Mouse (Mus musculus) embryonic facial prominence, embryonic 12.5 days (tissue): ENCODE measurements around the gene Mpig6b. TPM values are rescaled to one million over a fixed set of nuclear protein-coding genes. Genes with fewer than 3 reads are reported as not detected.

ENCODE experiments used
- ATAC-seq: fragments of 200-750 bp; cut with Nextera tagmentation; 2 replicates; pipeline ENCODE4 v1.8.0; 2017; ENCODE audit not compliant: insufficient number of reproducible peaks, insufficient read depth, low FRiP score, low TSS enrichment
- H3K27ac ChIP-seq: fragments of 300-500 bp; sonication (generic); 2 replicates; pipeline ENCODE4 v1.5.1; 2016; ENCODE audit warnings: mild to moderate bottlenecking
- H3K27me3 ChIP-seq: fragments of 300-500 bp; sonication (generic); 2 replicates; pipeline ENCODE4 v1.6.1; 2016; ENCODE audit warnings: mild to moderate bottlenecking, moderate library complexity
- H3K36me3 ChIP-seq: fragments of 300-500 bp; sonication (generic); 2 replicates; pipeline ENCODE4 v1.6.1; 2016; ENCODE audit warnings: mild to moderate bottlenecking
- H3K4me1 ChIP-seq: fragments of 300-500 bp; sonication (generic); 2 replicates; pipeline ENCODE4 v1.6.1; 2016
- H3K4me2 ChIP-seq: fragments of 300-500 bp; sonication (generic); replicated peaks from 2 replicates; pipeline ENCODE4 v1.6.1; 2016; ENCODE audit warnings: mild to moderate bottlenecking, moderate library complexity
- H3K4me3 ChIP-seq: fragments of 300-500 bp; sonication (generic); 2 replicates; pipeline ENCODE4 v1.5.1; 2016; ENCODE audit warnings: mild to moderate bottlenecking
- H3K9ac ChIP-seq: fragments of 300-500 bp; sonication (generic); 2 replicates; pipeline ENCODE4 v1.6.1; 2016; ENCODE audit warnings: mild to moderate bottlenecking, moderate library complexity
- H3K9me3 ChIP-seq: fragments of 300-500 bp; sonication (generic); 2 replicates; pipeline ENCODE4 v1.6.1; 2016; ENCODE audit warnings: mild to moderate bottlenecking, moderate library complexity
- WGBS: fragments of 180-500 bp; shearing (Covaris S2); methylation state at CpG from one replicate; pipeline ENCODE4 v1.1.7; 2016; 5-methylcytosine and 5-hydroxymethylcytosine counted together
- polyA plus RNA-seq: library from polyadenylated mRNA; unstranded; fragments of >200 nt; fragmentation: Nextera tagmentation; extraction: Ambion mirVana; gene quantifications from 2 replicates; pipeline ENCODE4 v1.2.1, GENCODE M21; 2016

The Mpig6b gene
- polyA plus RNA-seq: 0.61 and 0.99 TPM in 2 replicates

GRCm38 (mm10) chr17:35066084-35066483, at the start of gene Mpig6b:
Mpig6b (minus strand) TSS chr17:35066184.
- Histone ChIP-seq H3K4me3 (peak within 1 kb of the TSS; percentile 33), H3K27ac (no peak within 1 kb of the TSS), H3K9me3 (no peaks in the 10 kb centered on the region), H3K36me3 (peaks cover 25% of the 10 kb centered on the region), H3K4me2 (peak within 1 kb of the TSS; percentile 55), H3K9ac (peak within 1 kb of the TSS; percentile 1; the same call in 1 of the 2 replicates), H3K27me3 (peaks cover 55% of the 10 kb centered on the region), H3K4me1 (peaks cover 18% of the 10 kb centered on the region)
- ATAC-seq: no peak
- WGBS: 46% methylated on average over 10 of the region's 10 CpGs

GRCm38 (mm10) chr17:35115046-35116019, 49.3 kb upstream of the Mpig6b start, which contains the start of gene Ly6g5b:
Ly6g5b (minus strand) TSS chr17:35115428.
- Histone ChIP-seq H3K9me3 (no peaks in the 10 kb centered on the region), H3K27me3 (no peaks in the 10 kb centered on the region), H3K9ac (no peak within 1 kb of the TSS), H3K4me1 (peaks cover 8% of the 10 kb centered on the region), H3K36me3 (peaks cover 42% of the 10 kb centered on the region), H3K4me2 (no peak within 1 kb of the TSS), H3K4me3 (no peak within 1 kb of the TSS), H3K27ac (no peak within 1 kb of the TSS)
- no peak for ATAC-seq
- 83% methylated on average over 8 of the region's 8 CpGs for WGBS

- H3K36me3 ChIP-seq: peaks cover 24% of the 10 kb centered on the region
- H3K9me3 ChIP-seq: no peaks in the 10 kb centered on the region
- no peak overlapping the region for H3K4me2 ChIP-seq
- H3K9ac ChIP-seq: no peak overlapping the region
- H3K27ac ChIP-seq: no peak overlapping the region
- H3K4me3 ChIP-seq: no peak overlapping the region
- H3K4me1 ChIP-seq: no peaks in the 10 kb centered on the region
- no peak for ATAC-seq
- no peaks in the 10 kb centered on the region for H3K27me3 ChIP-seq
- WGBS: 82% methylated on average over 9 of the region's 9 CpGs
Observed at GRCm38 (mm10) chr17:35111774-35112173, 45.8 kb upstream of the Mpig6b start.

GRCm38 (mm10) chr17:35108097-35108496, 42.1 kb upstream of the Mpig6b start, which contains the start of gene Ly6g5c:
Ly6g5c (plus strand) TSS chr17:35108279.
- WGBS: 80% methylated on average over 6 of the region's 6 CpGs
- no peak for ATAC-seq
- H3K36me3 ChIP-seq: peaks cover 6% of the 10 kb centered on the region; the same call in 1 of the 2 replicates
- H3K9me3 ChIP-seq: no peaks in the 10 kb centered on the region
- no peaks in the 10 kb centered on the region for H3K27me3 ChIP-seq
- no peak within 1 kb of the TSS for H3K4me2 ChIP-seq
- no peaks in the 10 kb centered on the region for H3K4me1 ChIP-seq
- H3K9ac ChIP-seq: no peak within 1 kb of the TSS
- H3K27ac ChIP-seq: no peak within 1 kb of the TSS
- no peak within 1 kb of the TSS for H3K4me3 ChIP-seq

- WGBS: 64% methylated on average over 3 of the region's 3 CpGs
- Histone ChIP-seq H3K9ac (no peak overlapping the region), H3K27me3 (no peaks in the 10 kb centered on the region), H3K36me3 (peaks cover 22% of the 10 kb centered on the region), H3K27ac (no peak overlapping the region), H3K4me1 (no peaks in the 10 kb centered on the region), H3K4me3 (no peak overlapping the region), H3K9me3 (no peaks in the 10 kb centered on the region), H3K4me2 (no peak overlapping the region; the same call in 1 of the 2 replicates)
- no peak for ATAC-seq
Observed at GRCm38 (mm10) chr17:35106522-35106921, 40.5 kb upstream of the Mpig6b start.

GRCm38 (mm10) chr17:35105740-35106389, 39.9 kb upstream of the Mpig6b start:
- Histone ChIP-seq H3K27ac (0 out of 2 replicates have a peak overlapping the region, but pooled peaks have one; percentile 11), H3K36me3 (peaks cover 29% of the 10 kb centered on the region), H3K4me3 (no peak overlapping the region), H3K9me3 (no peaks in the 10 kb centered on the region), H3K27me3 (no peaks in the 10 kb centered on the region), H3K4me2 (peak overlapping the region; percentile 23), H3K4me1 (no peaks in the 10 kb centered on the region), H3K9ac (peak overlapping the region; percentile 24)
- WGBS: 25% methylated on average over 13 of the region's 13 CpGs
- ATAC-seq: no peak

GRCm38 (mm10) chr17:35104754-35105153, 38.8 kb upstream of the Mpig6b start:
- H3K4me1 ChIP-seq: no peaks in the 10 kb centered on the region
- no peak for ATAC-seq
- H3K4me2 ChIP-seq: no peak overlapping the region
- 80% methylated on average over 6 of the region's 6 CpGs for WGBS
- no peaks in the 10 kb centered on the region for H3K27me3 ChIP-seq
- H3K27ac ChIP-seq: no peak overlapping the region
- H3K9me3 ChIP-seq: no peaks in the 10 kb centered on the region
- H3K36me3 ChIP-seq: peaks cover 40% of the 10 kb centered on the region
- no peak overlapping the region for H3K4me3 ChIP-seq
- H3K9ac ChIP-seq: no peak overlapping the region

GRCm38 (mm10) chr17:35104079-35104478, 38.1 kb upstream of the Mpig6b start:
- peaks cover 47% of the 10 kb centered on the region for H3K36me3 ChIP-seq
- 85% methylated on average over 7 of the region's 7 CpGs for WGBS
- no peaks in the 10 kb centered on the region for H3K27me3 ChIP-seq
- ATAC-seq: no peak
- H3K27ac ChIP-seq: no peak overlapping the region
- H3K9ac ChIP-seq: no peak overlapping the region
- no peaks in the 10 kb centered on the region for H3K9me3 ChIP-seq
- H3K4me1 ChIP-seq: no peaks in the 10 kb centered on the region
- H3K4me2 ChIP-seq: no peak overlapping the region
- no peak overlapping the region for H3K4me3 ChIP-seq

GRCm38 (mm10) chr17:35103221-35103690, 37.3 kb upstream of the Mpig6b start:
- 66% methylated on average over 6 of the region's 6 CpGs for WGBS
- H3K4me3 ChIP-seq: no peak overlapping the region
- peaks cover 55% of the 10 kb centered on the region for H3K36me3 ChIP-seq
- no peaks in the 10 kb centered on the region for H3K9me3 ChIP-seq
- no peak for ATAC-seq
- no peak overlapping the region for H3K4me2 ChIP-seq
- H3K27ac ChIP-seq: no peak overlapping the region
- no peaks in the 10 kb centered on the region for H3K4me1 ChIP-seq
- H3K27me3 ChIP-seq: no peaks in the 10 kb centered on the region
- no peak overlapping the region for H3K9ac ChIP-seq

GRCm38 (mm10) chr17:35102299-35102698, 36.3 kb upstream of the Mpig6b start:
- H3K4me2 ChIP-seq: no peak overlapping the region
- H3K9ac ChIP-seq: no peak overlapping the region
- H3K4me3 ChIP-seq: no peak overlapping the region
- no peaks in the 10 kb centered on the region for H3K27me3 ChIP-seq
- H3K4me1 ChIP-seq: no peaks in the 10 kb centered on the region
- WGBS: 78% methylated on average over 6 of the region's 8 CpGs
- H3K27ac ChIP-seq: no peak overlapping the region
- peaks cover 62% of the 10 kb centered on the region for H3K36me3 ChIP-seq
- no peaks in the 10 kb centered on the region for H3K9me3 ChIP-seq
- no peak for ATAC-seq

GRCm38 (mm10) chr17:35101161-35101560, 35.2 kb upstream of the Mpig6b start:
- Histone ChIP-seq H3K4me3 (no peak overlapping the region), H3K9me3 (no peaks in the 10 kb centered on the region), H3K27me3 (no peaks in the 10 kb centered on the region), H3K4me1 (no peaks in the 10 kb centered on the region), H3K36me3 (peaks cover 73% of the 10 kb centered on the region), H3K4me2 (no peak overlapping the region), H3K27ac (no peak overlapping the region), H3K9ac (no peak overlapping the region)
- ATAC-seq: no peak
- 86% methylated on average over 11 of the region's 11 CpGs for WGBS
